Mouse (Mus musculus): Measurements from ENCODE around the gene Mecom.

Gene Mecom

GRCm38 (mm10) chr3:30043525-30043924 lies 504.3 kb downstream of the Mecom start:
- DNase-seq (ENCODE audit: low read depth in 1 of 2, low spot score in 2 of 2) = no peak

- no peak for DNase-seq (ENCODE audit: low read depth in 1 of 2, low spot score in 2 of 2)
Measured at GRCm38 (mm10) chr3:30038545-30038944, 509.3 kb downstream of the Mecom start.

GRCm38 (mm10) chr3:30019961-30020360 lies 527.8 kb downstream of the Mecom start:
- DNase-seq (ENCODE audit: low read depth in 1 of 2, low spot score in 2 of 2) = no peak

GRCm38 (mm10) chr3:30019411-30019810 lies 528.4 kb downstream of the Mecom start:
- no peak for DNase-seq (ENCODE audit: low read depth in 1 of 2, low spot score in 2 of 2)

GRCm38 (mm10) chr3:30018202-30018601 lies 529.6 kb downstream of the Mecom start:
- DNase-seq (ENCODE audit: low read depth in 1 of 2, low spot score in 2 of 2) = no peak

- no peak for DNase-seq (ENCODE audit: low read depth in 1 of 2, low spot score in 2 of 2)
Measured at GRCm38 (mm10) chr3:30016766-30017165, 531.0 kb downstream of the Mecom start.

GRCm38 (mm10) chr3:30014962-30015660 lies 532.7 kb downstream of the Mecom start:
- no peak for DNase-seq (ENCODE audit: low read depth in 1 of 2, low spot score in 2 of 2)

- DNase-seq (ENCODE audit: low read depth in 1 of 2, low spot score in 2 of 2) = no peak
Measured at GRCm38 (mm10) chr3:30014279-30014678, 533.5 kb downstream of the Mecom start.

GRCm38 (mm10) chr3:30013416-30013815 lies 534.4 kb downstream of the Mecom start:
- no peak for DNase-seq (ENCODE audit: low read depth in 1 of 2, low spot score in 2 of 2)

GRCm38 (mm10) chr3:30012666-30013365 lies 535.0 kb downstream of the Mecom start:
- DNase-seq (ENCODE audit: low read depth in 1 of 2, low spot score in 2 of 2) = no peak

GRCm38 (mm10) chr3:30012150-30012549 lies 535.7 kb downstream of the Mecom start:
- DNase-seq (ENCODE audit: low read depth in 1 of 2, low spot score in 2 of 2) = no peak

- DNase-seq (ENCODE audit: low read depth in 1 of 2, low spot score in 2 of 2) = no peak
Measured at GRCm38 (mm10) chr3:30011712-30012111, 536.1 kb downstream of the Mecom start.

GRCm38 (mm10) chr3:30010889-30011288 lies 536.9 kb downstream of the Mecom start:
- DNase-seq (ENCODE audit: low read depth in 1 of 2, low spot score in 2 of 2) = no peak

- DNase-seq (ENCODE audit: low read depth in 1 of 2, low spot score in 2 of 2) = no peak
Measured at GRCm38 (mm10) chr3:30009596-30009995, 538.2 kb downstream of the Mecom start.

GRCm38 (mm10) chr3:30004888-30005405 lies 542.9 kb downstream of the Mecom start:
- no peak for DNase-seq (ENCODE audit: low read depth in 1 of 2, low spot score in 2 of 2)

GRCm38 (mm10) chr3:30000260-30000659 lies 547.5 kb downstream of the Mecom start:
- DNase-seq (ENCODE audit: low read depth in 1 of 2, low spot score in 2 of 2) = no peak

GRCm38 (mm10) chr3:29999035-29999434 lies 548.8 kb downstream of the Mecom start:
- DNase-seq (ENCODE audit: low read depth in 1 of 2, low spot score in 2 of 2) = no peak

- DNase-seq (ENCODE audit: low read depth in 1 of 2, low spot score in 2 of 2) = no peak
Measured at GRCm38 (mm10) chr3:29997068-29997467, 550.7 kb downstream of the Mecom start.

- no peak for DNase-seq (ENCODE audit: low read depth in 1 of 2, low spot score in 2 of 2)
Measured at GRCm38 (mm10) chr3:29993346-29993745, 554.5 kb downstream of the Mecom start.

GRCm38 (mm10) chr3:29991523-29991922 lies 556.3 kb downstream of the Mecom start:
- DNase-seq (ENCODE audit: low read depth in 1 of 2, low spot score in 2 of 2) = no peak

GRCm38 (mm10) chr3:29984431-29984830 lies 563.4 kb downstream of the Mecom start:
- no peak for DNase-seq (ENCODE audit: low read depth in 1 of 2, low spot score in 2 of 2)

GRCm38 (mm10) chr3:29981259-29981910 lies 566.4 kb downstream of the Mecom start:
- DNase-seq (ENCODE audit: low read depth in 1 of 2, low spot score in 2 of 2) = no peak

All from monocyte, adult 2 months (primary cell).